Mouse (Mus musculus): Measurements from ENCODE around the gene Abcc8. TPM values are rescaled to one million over a fixed set of nuclear protein-coding genes. Genes with fewer than 3 reads are reported as not detected.
A peak's percentile ranks its signal among the peaks of the same experiment; 100 is the strongest.

Abcc8 gene
- polyA plus RNA-seq, 1 experiment: not detected

- H3K4me1 ChIP-seq (ENCODE audit: control insufficient read depth): peaks cover 3% of the 10 kb centered on the region
- no peaks in the 10 kb centered on the region for H3K36me3 ChIP-seq (ENCODE audit: control insufficient read depth)
- H3K9me3 ChIP-seq (ENCODE audit: control insufficient read depth, low read length): no peaks in the 10 kb centered on the region
- TF ChIP-seq TAL1 (IDR thresholded peaks at IDR 0.05; ENCODE audit: low read length) (no peak), GATA1 (IDR thresholded peaks at IDR 0.05; ENCODE audit: low read length) (no peak)
- no peaks in the 10 kb centered on the region for H3K27me3 ChIP-seq (ENCODE audit: control insufficient read depth)
- no peak overlapping the region for H3K4me3 ChIP-seq (replicated peaks)
Measured at GRCm38 (mm10) chr7:46105484-46105883, 74.3 kb downstream of the Abcc8 start.

- TF ChIP-seq TAL1 (IDR thresholded peaks at IDR 0.05; ENCODE audit: low read length): no peak
- Histone ChIP-seq H3K27me3 (ENCODE audit: control insufficient read depth) (peaks cover 6% of the 10 kb centered on the region), H3K4me1 (ENCODE audit: control insufficient read depth) (peaks cover 3% of the 10 kb centered on the region), H3K36me3 (ENCODE audit: control insufficient read depth) (no peaks in the 10 kb centered on the region), H3K9me3 (ENCODE audit: control insufficient read depth, low read length) (no peaks in the 10 kb centered on the region), H3K4me3 (replicated peaks) (no peak overlapping the region)
Measured at GRCm38 (mm10) chr7:46104256-46104915, 75.4 kb downstream of the Abcc8 start.

- no peak overlapping the region for H3K4me3 ChIP-seq (replicated peaks)
- H3K27me3 ChIP-seq (ENCODE audit: control insufficient read depth): peaks cover 12% of the 10 kb centered on the region
- peaks cover 3% of the 10 kb centered on the region for H3K4me1 ChIP-seq (ENCODE audit: control insufficient read depth)
- TF ChIP-seq TAL1 (IDR thresholded peaks at IDR 0.05; ENCODE audit: low read length): no peak
- TF ChIP-seq GATA1 (IDR thresholded peaks at IDR 0.05; ENCODE audit: low read length): no peak
- H3K9me3 ChIP-seq (ENCODE audit: control insufficient read depth, low read length): no peaks in the 10 kb centered on the region
- H3K36me3 ChIP-seq (ENCODE audit: control insufficient read depth): no peaks in the 10 kb centered on the region
Measured at GRCm38 (mm10) chr7:46103771-46104170, 76.1 kb downstream of the Abcc8 start.

- TF ChIP-seq TAL1 (IDR thresholded peaks at IDR 0.05; ENCODE audit: low read length) (no peak), GATA1 (IDR thresholded peaks at IDR 0.05; ENCODE audit: low read length) (no peak)
- H3K4me3 ChIP-seq (replicated peaks): no peak overlapping the region
- no peaks in the 10 kb centered on the region for H3K36me3 ChIP-seq (ENCODE audit: control insufficient read depth)
- no peaks in the 10 kb centered on the region for H3K9me3 ChIP-seq (ENCODE audit: control insufficient read depth, low read length)
- H3K4me1 ChIP-seq (ENCODE audit: control insufficient read depth): peaks cover 3% of the 10 kb centered on the region
- peaks cover 15% of the 10 kb centered on the region for H3K27me3 ChIP-seq (ENCODE audit: control insufficient read depth)
Measured at GRCm38 (mm10) chr7:46103075-46103591, 76.7 kb downstream of the Abcc8 start.

GRCm38 (mm10) chr7:46100563-46100962 lies 79.3 kb downstream of the Abcc8 start, which contains the start of gene Kcnj11:
Gene Kcnj11 (minus strand): TSS chr7:46100764.
- Histone ChIP-seq H3K9me3 (ENCODE audit: control insufficient read depth, low read length) (no peaks in the 10 kb centered on the region), H3K36me3 (ENCODE audit: control insufficient read depth) (no peaks in the 10 kb centered on the region), H3K4me3 (replicated peaks) (peak within 1 kb of the TSS; percentile 29), H3K27me3 (ENCODE audit: control insufficient read depth) (peaks cover 18% of the 10 kb centered on the region), H3K4me1 (ENCODE audit: control insufficient read depth) (peaks cover 5% of the 10 kb centered on the region)
- TF ChIP-seq TAL1 (IDR thresholded peaks at IDR 0.05; ENCODE audit: low read length) (no peak), GATA1 (IDR thresholded peaks at IDR 0.05; ENCODE audit: low read length) (no peak)

- Histone ChIP-seq H3K36me3 (ENCODE audit: control insufficient read depth) (no peaks in the 10 kb centered on the region), H3K27me3 (ENCODE audit: control insufficient read depth) (peaks cover 22% of the 10 kb centered on the region), H3K4me1 (ENCODE audit: control insufficient read depth) (peaks cover 5% of the 10 kb centered on the region), H3K4me3 (replicated peaks) (no peak overlapping the region), H3K9me3 (ENCODE audit: control insufficient read depth, low read length) (no peaks in the 10 kb centered on the region)
- no peak for TF ChIP-seq TAL1 (IDR thresholded peaks at IDR 0.05; ENCODE audit: low read length)
- TF ChIP-seq GATA1 (IDR thresholded peaks at IDR 0.05; ENCODE audit: low read length): no peak
Measured at GRCm38 (mm10) chr7:46099682-46100081, 80.2 kb downstream of the Abcc8 start.

- H3K9me3 ChIP-seq (ENCODE audit: control insufficient read depth, low read length): no peaks in the 10 kb centered on the region
- H3K4me3 ChIP-seq (replicated peaks): no peak overlapping the region
- peaks cover 5% of the 10 kb centered on the region for H3K4me1 ChIP-seq (ENCODE audit: control insufficient read depth)
- peaks cover 22% of the 10 kb centered on the region for H3K27me3 ChIP-seq (ENCODE audit: control insufficient read depth)
- no peaks in the 10 kb centered on the region for H3K36me3 ChIP-seq (ENCODE audit: control insufficient read depth)
- TF ChIP-seq TAL1 (IDR thresholded peaks at IDR 0.05; ENCODE audit: low read length) (no peak), GATA1 (IDR thresholded peaks at IDR 0.05; ENCODE audit: low read length) (no peak)
Measured at GRCm38 (mm10) chr7:46098919-46099286, 80.9 kb downstream of the Abcc8 start.

GRCm38 (mm10) chr7:46098221-46098918 lies 81.5 kb downstream of the Abcc8 start:
- Histone ChIP-seq H3K36me3 (ENCODE audit: control insufficient read depth) (no peaks in the 10 kb centered on the region), H3K9me3 (ENCODE audit: control insufficient read depth, low read length) (no peaks in the 10 kb centered on the region), H3K4me3 (replicated peaks) (no peak overlapping the region), H3K27me3 (ENCODE audit: control insufficient read depth) (peaks cover 24% of the 10 kb centered on the region), H3K4me1 (ENCODE audit: control insufficient read depth) (peaks cover 5% of the 10 kb centered on the region)
- TF ChIP-seq TAL1 (IDR thresholded peaks at IDR 0.05; ENCODE audit: low read length) (no peak), GATA1 (IDR thresholded peaks at IDR 0.05; ENCODE audit: low read length) (no peak)

- Histone ChIP-seq H3K4me1 (ENCODE audit: control insufficient read depth) (peaks cover 5% of the 10 kb centered on the region), H3K4me3 (replicated peaks) (no peak overlapping the region), H3K9me3 (ENCODE audit: control insufficient read depth, low read length) (no peaks in the 10 kb centered on the region), H3K36me3 (ENCODE audit: control insufficient read depth) (no peaks in the 10 kb centered on the region), H3K27me3 (ENCODE audit: control insufficient read depth) (peaks cover 29% of the 10 kb centered on the region)
- TF ChIP-seq TAL1 (IDR thresholded peaks at IDR 0.05; ENCODE audit: low read length) (no peak), GATA1 (IDR thresholded peaks at IDR 0.05; ENCODE audit: low read length) (no peak)
Measured at GRCm38 (mm10) chr7:46097319-46097783, 82.5 kb downstream of the Abcc8 start.

Data from erythroblast, embryonic 14.5 days (primary cell).